Mouse (Mus musculus) limb, embryonic 10.5 days (tissue): ENCODE results near the gene Rere. TPM values are rescaled to one million over a fixed set of nuclear protein-coding genes. Genes with fewer than 3 reads are reported as not detected.

Source experiments
- DNase-seq: peaks from one replicate; pipeline ENCODE4 v3.0.0-alpha.2; 2017; ENCODE audit warnings: low spot score
- H3K27ac ChIP-seq: fragments of 300-500 bp; sonication (generic); 2 replicates; pipeline ENCODE4 v1.5.1; 2016; ENCODE audit warnings: mild to moderate bottlenecking
- H3K27me3 ChIP-seq: fragments of 300-500 bp; sonication (generic); 2 replicates; pipeline ENCODE4 v1.6.1; 2016; ENCODE audit warnings: low read depth, mild to moderate bottlenecking; ENCODE audit not compliant: poor library complexity, severe bottlenecking
- H3K36me3 ChIP-seq: fragments of 300-500 bp; sonication (generic); 2 replicates; pipeline ENCODE4 v1.6.1; 2016; ENCODE audit warnings: mild to moderate bottlenecking, moderate library complexity
- H3K4me1 ChIP-seq: fragments of 300-500 bp; sonication (generic); 2 replicates; pipeline ENCODE4 v1.6.1; 2016
- H3K4me3 ChIP-seq: fragments of 300-500 bp; sonication (generic); 2 replicates; pipeline ENCODE4 v1.5.1; 2016; ENCODE audit warnings: mild to moderate bottlenecking, moderate library complexity
- H3K9me3 ChIP-seq: fragments of 300-500 bp; sonication (generic); replicated peaks from 2 replicates; pipeline ENCODE4 v1.6.1; 2016; ENCODE audit warnings: mild to moderate bottlenecking
- WGBS: fragments of 180-500 bp; shearing (Covaris S2); methylation state at CpG from one replicate; pipeline ENCODE4 v1.1.7; 2016; 5-methylcytosine and 5-hydroxymethylcytosine counted together
- polyA plus RNA-seq: library from polyadenylated mRNA; unstranded; fragments of >200 nt; fragmentation: Nextera tagmentation; extraction: Ambion mirVana; gene quantifications from 2 replicates; pipeline ENCODE4 v1.2.1, GENCODE M21; 2016

The Rere gene
- polyA plus RNA-seq, 1 experiment from 2014 or later: 40.3 TPM

DNA sequence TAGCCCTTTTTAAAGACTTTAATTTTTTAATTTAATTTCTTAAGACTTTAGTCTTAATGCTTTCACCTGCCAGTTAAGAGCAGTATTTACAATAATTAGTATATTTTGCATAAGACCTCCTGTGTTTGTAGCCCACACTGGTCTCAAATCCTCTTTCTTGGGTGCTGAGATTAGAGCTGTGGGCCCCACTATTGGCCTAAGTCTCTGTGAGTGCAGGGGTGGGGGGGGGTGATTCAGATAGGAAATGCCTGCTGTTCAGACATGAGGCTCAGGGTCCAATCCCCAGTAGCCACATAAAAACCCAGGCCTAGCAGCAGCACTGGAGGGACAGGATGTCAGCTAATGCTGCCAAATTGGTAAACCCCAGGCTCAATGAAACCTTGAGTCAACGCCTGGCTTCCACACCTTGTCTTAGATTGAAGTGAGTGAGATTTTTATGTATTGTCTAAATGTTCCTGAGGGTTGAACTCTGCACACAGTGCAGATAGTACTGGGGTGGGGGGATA is 41.0 kb upstream of the Rere start:
- DNase-seq: no peak
- peaks cover 53% of the 10 kb centered on the region for H3K4me1 ChIP-seq
- WGBS: 79% methylated on average over 1 of the region's 1 CpGs
- 0 out of 2 replicates have a peak overlapping the region, but pooled peaks have one; percentile 99 for H3K27ac ChIP-seq
- peaks cover 69% of the 10 kb centered on the region for H3K36me3 ChIP-seq
- no peaks in the 10 kb centered on the region for H3K27me3 ChIP-seq
- H3K9me3 ChIP-seq: no peaks in the 10 kb centered on the region
- peak overlapping the region; percentile 96; the same call in 1 of the 2 replicates for H3K4me3 ChIP-seq

- no peak for DNase-seq
- 71% methylated on average over 4 of the region's 4 CpGs for WGBS
- Histone ChIP-seq H3K27me3 (no peaks in the 10 kb centered on the region), H3K4me3 (no peak overlapping the region), H3K9me3 (no peaks in the 10 kb centered on the region), H3K27ac (no peak overlapping the region), H3K4me1 (peaks cover 43% of the 10 kb centered on the region), H3K36me3 (peaks cover 82% of the 10 kb centered on the region)
Measured at GRCm38 (mm10) chr4:150241708-150242107, 39.7 kb upstream of the Rere start.

DNA sequence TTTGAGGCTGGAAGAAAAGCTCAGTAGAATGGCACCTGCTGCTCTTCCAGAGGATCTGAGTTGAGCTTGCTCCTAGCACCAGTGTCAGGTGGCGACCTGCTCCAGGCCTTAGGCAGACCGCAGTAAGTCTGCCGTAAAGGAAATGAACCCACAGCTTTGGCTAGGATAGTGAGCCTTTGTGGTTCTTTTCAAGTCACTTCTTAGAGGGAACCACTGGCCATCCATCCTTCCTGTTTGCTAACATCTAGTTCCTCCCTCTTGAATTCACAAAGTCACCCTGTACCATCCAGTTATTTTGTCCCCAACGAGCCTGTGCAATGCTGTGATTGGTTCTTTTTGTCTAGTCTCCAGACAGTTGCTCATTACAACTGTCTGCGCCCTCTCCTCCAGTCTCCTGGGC is 38.7 kb upstream of the Rere start:
- Histone ChIP-seq H3K27ac (no peak overlapping the region), H3K4me1 (peaks cover 40% of the 10 kb centered on the region), H3K27me3 (no peaks in the 10 kb centered on the region), H3K9me3 (no peaks in the 10 kb centered on the region), H3K36me3 (peaks cover 92% of the 10 kb centered on the region), H3K4me3 (no peak overlapping the region)
- DNase-seq: no peak
- WGBS: 86% methylated on average over 5 of the region's 5 CpGs

- H3K9me3 ChIP-seq: no peaks in the 10 kb centered on the region
- no peak overlapping the region for H3K4me3 ChIP-seq
- 77% methylated on average over 2 of the region's 2 CpGs for WGBS
- H3K27ac ChIP-seq: no peak overlapping the region
- no peak for DNase-seq
- H3K36me3 ChIP-seq: peaks cover 99% of the 10 kb centered on the region
- H3K4me1 ChIP-seq: peaks cover 18% of the 10 kb centered on the region
- no peaks in the 10 kb centered on the region for H3K27me3 ChIP-seq
Measured at GRCm38 (mm10) chr4:150245876-150246275, 35.6 kb upstream of the Rere start.

- Histone ChIP-seq H3K9me3 (no peaks in the 10 kb centered on the region), H3K27ac (no peak overlapping the region), H3K27me3 (no peaks in the 10 kb centered on the region), H3K36me3 (peaks cover 98% of the 10 kb centered on the region), H3K4me1 (peaks cover 4% of the 10 kb centered on the region; the same call in 1 of the 2 replicates), H3K4me3 (no peak overlapping the region)
- DNase-seq: peak; percentile 76
- WGBS: 73% methylated on average over 5 of the region's 5 CpGs
Measured at GRCm38 (mm10) chr4:150248009-150248408, 33.4 kb upstream of the Rere start.

GRCm38 (mm10) chr4:150248917-150249316 is 32.5 kb upstream of the Rere start:
- Histone ChIP-seq H3K4me3 (no peak overlapping the region), H3K27ac (no peak overlapping the region), H3K36me3 (peaks cover 93% of the 10 kb centered on the region), H3K27me3 (no peaks in the 10 kb centered on the region), H3K9me3 (no peaks in the 10 kb centered on the region), H3K4me1 (no peaks in the 10 kb centered on the region)
- no peak for DNase-seq
- 90% methylated on average over 5 of the region's 5 CpGs for WGBS

DNA sequence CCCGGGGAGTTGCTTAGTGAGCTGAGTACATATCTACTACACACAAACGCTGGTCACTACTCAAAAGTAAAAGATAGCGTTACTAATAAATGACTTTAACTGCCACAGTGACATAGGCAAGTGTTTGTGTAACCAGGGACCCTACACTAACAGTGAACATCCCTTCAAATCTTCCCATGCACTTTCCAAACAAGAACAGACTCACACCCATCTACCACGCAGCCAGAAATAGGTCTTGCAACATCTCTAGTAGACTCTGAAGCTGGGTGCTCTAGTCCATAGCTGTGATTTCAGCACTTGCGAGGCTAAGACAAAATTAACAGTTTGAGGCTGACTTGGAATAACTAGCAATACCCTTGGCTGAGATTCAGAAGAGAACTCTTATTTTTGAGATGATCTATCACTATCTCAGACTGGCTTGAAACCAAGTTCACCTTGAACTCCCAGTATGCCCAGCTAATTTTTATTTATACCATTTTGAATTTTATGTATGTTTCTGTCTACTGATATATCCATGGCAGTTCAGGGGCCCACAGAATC is 31.6 kb upstream of the Rere start:
- H3K9me3 ChIP-seq: no peaks in the 10 kb centered on the region
- 87% methylated on average over 5 of the region's 5 CpGs for WGBS
- H3K27ac ChIP-seq: no peak overlapping the region
- peaks cover 90% of the 10 kb centered on the region for H3K36me3 ChIP-seq
- H3K4me3 ChIP-seq: no peak overlapping the region
- no peaks in the 10 kb centered on the region for H3K4me1 ChIP-seq
- no peaks in the 10 kb centered on the region for H3K27me3 ChIP-seq
- no peak for DNase-seq

- Histone ChIP-seq H3K27me3 (no peaks in the 10 kb centered on the region), H3K4me3 (no peak overlapping the region), H3K27ac (no peak overlapping the region), H3K36me3 (peaks cover 85% of the 10 kb centered on the region), H3K4me1 (no peaks in the 10 kb centered on the region), H3K9me3 (no peaks in the 10 kb centered on the region)
- 72% methylated on average over 18 of the region's 18 CpGs for WGBS
- DNase-seq: no peak
Measured at GRCm38 (mm10) chr4:150250549-150251422, 30.7 kb upstream of the Rere start.

DNA sequence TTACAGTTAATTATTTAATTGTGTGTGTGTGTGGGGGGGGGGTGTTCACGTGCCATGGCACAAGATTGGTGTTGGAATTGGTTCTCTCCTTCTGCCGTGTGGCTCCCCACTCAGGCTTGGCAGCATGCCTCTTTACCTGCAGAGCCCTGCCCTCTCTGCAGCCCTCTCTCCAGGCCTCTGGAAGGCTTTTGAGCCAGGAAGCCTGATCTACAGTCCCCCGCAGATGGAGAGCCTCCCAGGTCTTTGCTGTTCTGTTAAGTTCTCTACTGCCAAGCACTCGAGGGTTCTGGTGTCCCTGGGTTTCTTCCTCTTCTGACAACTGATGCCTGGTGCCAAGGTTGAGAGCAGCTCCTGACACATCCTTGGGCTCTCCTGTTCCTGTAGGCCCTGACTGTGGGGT is 27.0 kb upstream of the Rere start:
- Histone ChIP-seq H3K27me3 (no peaks in the 10 kb centered on the region), H3K9me3 (no peaks in the 10 kb centered on the region), H3K4me1 (peaks cover 15% of the 10 kb centered on the region; the same call in 1 of the 2 replicates), H3K4me3 (no peak overlapping the region), H3K36me3 (peaks cover 53% of the 10 kb centered on the region), H3K27ac (no peak overlapping the region)
- DNase-seq: no peak
- 79% methylated on average over 4 of the region's 4 CpGs for WGBS

GRCm38 (mm10) chr4:150255181-150255580 is 26.3 kb upstream of the Rere start:
- H3K4me3 ChIP-seq: no peak overlapping the region
- no peaks in the 10 kb centered on the region for H3K27me3 ChIP-seq
- no peaks in the 10 kb centered on the region for H3K9me3 ChIP-seq
- DNase-seq: no peak
- H3K4me1 ChIP-seq: peaks cover 15% of the 10 kb centered on the region; the same call in 1 of the 2 replicates
- WGBS: 91% methylated on average over 7 of the region's 7 CpGs
- H3K36me3 ChIP-seq: peaks cover 45% of the 10 kb centered on the region
- H3K27ac ChIP-seq: no peak overlapping the region

- H3K27ac ChIP-seq: no peak overlapping the region
- H3K36me3 ChIP-seq: peaks cover 23% of the 10 kb centered on the region
- no peaks in the 10 kb centered on the region for H3K9me3 ChIP-seq
- 61% methylated on average over 20 of the region's 20 CpGs for WGBS
- peak; percentile 86 for DNase-seq
- H3K27me3 ChIP-seq: no peaks in the 10 kb centered on the region
- H3K4me3 ChIP-seq: no peak overlapping the region
- peaks cover 15% of the 10 kb centered on the region; the same call in 1 of the 2 replicates for H3K4me1 ChIP-seq
Measured at GRCm38 (mm10) chr4:150257252-150258204, 23.9 kb upstream of the Rere start.

DNA sequence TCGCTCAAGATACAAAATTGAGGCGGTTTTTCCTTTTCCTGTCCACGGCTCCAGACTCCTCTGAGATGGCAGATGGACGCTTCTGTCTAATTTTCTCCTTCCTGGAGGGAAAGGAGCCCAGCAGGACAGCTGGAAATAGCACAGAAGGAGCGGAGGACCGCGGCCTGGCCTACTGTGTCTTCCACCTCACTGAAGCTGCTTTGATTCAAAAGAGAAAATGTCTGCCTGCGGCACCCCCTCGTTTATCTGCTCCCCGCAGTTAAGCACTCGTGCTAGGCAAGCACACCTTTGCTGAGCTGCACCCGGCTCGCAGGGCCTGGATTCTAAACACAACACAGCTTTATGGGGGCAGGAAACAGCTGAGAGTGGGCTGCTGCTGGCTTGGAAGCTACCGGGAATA is 23.1 kb upstream of the Rere start:
- peaks cover 15% of the 10 kb centered on the region; the same call in 1 of the 2 replicates for H3K4me1 ChIP-seq
- H3K27me3 ChIP-seq: no peaks in the 10 kb centered on the region
- no peak for DNase-seq
- 84% methylated on average over 14 of the region's 14 CpGs for WGBS
- 0 out of 2 replicates have a peak overlapping the region, but pooled peaks have one; percentile 10 for H3K27ac ChIP-seq
- no peaks in the 10 kb centered on the region for H3K9me3 ChIP-seq
- H3K36me3 ChIP-seq: peaks cover 23% of the 10 kb centered on the region
- no peak overlapping the region for H3K4me3 ChIP-seq
